Mouse (Mus musculus): Measurements from ENCODE around the gene Pheta1.

Gene Pheta1

GRCm38 (mm10) chr5:121889819-121890362 is 41.1 kb downstream of the Pheta1 start:
- no peak for DNase-seq (ENCODE audit: low spot score)

- DNase-seq (ENCODE audit: low spot score): no peak
Observed at GRCm38 (mm10) chr5:121890925-121891324, 42.1 kb downstream of the Pheta1 start.

- DNase-seq (ENCODE audit: low spot score): peak; percentile 79
Observed at GRCm38 (mm10) chr5:121892281-121892680, 43.5 kb downstream of the Pheta1 start.

GRCm38 (mm10) chr5:121893581-121893980 is 44.8 kb downstream of the Pheta1 start:
- peak; percentile 27 for DNase-seq (ENCODE audit: low spot score)

GRCm38 (mm10) chr5:121894647-121895046 is 45.9 kb downstream of the Pheta1 start:
- no peak for DNase-seq (ENCODE audit: low spot score)

GRCm38 (mm10) chr5:121895117-121895756 is 46.5 kb downstream of the Pheta1 start:
- DNase-seq (ENCODE audit: low spot score): no peak

GRCm38 (mm10) chr5:121902809-121903745 is 54.3 kb downstream of the Pheta1 start:
- DNase-seq (ENCODE audit: low spot score): no peak
